Mouse (Mus musculus) kidney, adult 2 months (tissue): ENCODE measurements around the gene Gpank1.

ENCODE experiments used
- CTCF ChIP-seq: fragments of 200-500 bp; conservative IDR thresholded peaks from 2 replicates; pipeline ENCODE4 v1.5.1; 2011; ENCODE audit warnings: low read depth, mild to moderate bottlenecking, control low read depth, low read length, moderate library complexity, mixed read lengths; ENCODE audit not compliant: insufficient read depth, insufficient read length
- POLR2A ChIP-seq: fragments of 200-500 bp; IDR thresholded peaks from one replicate; pipeline ENCODE4 v1.6.1; 2011; ENCODE audit warnings: low read depth, low read length, control low read depth

GRCm38 (mm10) chr17:35157254-35157653 lies 36.0 kb downstream of the Gpank1 start:
- no peak for TF ChIP-seq CTCF
- TF ChIP-seq POLR2A = no peak
